Mouse (Mus musculus): ENCODE measurements around the gene Ube2g2. TPM values are rescaled to one million over a fixed set of nuclear protein-coding genes. Genes with fewer than 3 reads are reported as not detected.
A peak's percentile ranks its signal among the peaks of the same experiment; 100 is the strongest.

The Ube2g2 gene
- total and polyA plus RNA-seq, 3 experiments: 28.7 to 59.4 (median 40.8) TPM

GRCm38 (mm10) chr10:77623639-77624400 is 1.7 kb downstream of the Ube2g2 start:
- dilution Hi-C loops (cut with MboI; ENCODE audit: extremely low pct_ligation_motif_present, extremely low pct_unique_long_range_greater_than_20kb, low sequenced_read_pairs) (no loop called here), in situ Hi-C loops (cut with MboI; ENCODE audit: low pct_ligation_motif_present, low pct_unique_long_range_greater_than_20kb, low sequenced_read_pairs) (loop anchor here (10.0 kb wide), 1 partner anchor 109 kb away; the partner anchor contains the start of gene Fam207a)
- Histone ChIP-seq H3K9me3 (replicated peaks; ENCODE audit: low read length) (no peaks in the 10 kb centered on the region), H3K4me3 (replicated peaks in 1 of 3; ENCODE audit: low read depth in 2 of 3, low read length in 2 of 3, poor library complexity in 1 of 3) (peak overlapping the region; percentile 75 to 99 (median 97)), H3K27me3 (replicated peaks) (no peaks in the 10 kb centered on the region), H3K4me2 (ENCODE audit: insufficient read depth, low read depth, poor library complexity, severe bottlenecking) (peak overlapping the region; percentile 94; the same call in 1 of the 2 replicates), H3K36me3 (replicated peaks in 1 of 2; ENCODE audit: control insufficient read depth in 1 of 2, insufficient read depth in 1 of 2, low read length in 1 of 2) (peaks cover 15 to 48% of the 10 kb centered on the region in 2 experiments), H3K27ac (ENCODE audit: insufficient read depth, low read depth) (no peak overlapping the region; the same call in 1 of the 2 replicates), H3K79me2 (replicated peaks; ENCODE audit: control insufficient read depth, extremely low read depth, insufficient read depth, poor library complexity, severe bottlenecking) (peaks cover 59% of the 10 kb centered on the region), H3K9ac (ENCODE audit: insufficient read depth, low read depth) (peak overlapping the region; percentile 98), H3K4me1 (ENCODE audit: control insufficient read depth in 1 of 2, insufficient read depth in 2 of 2) (peaks cover 12 to 53% of the 10 kb centered on the region in 2 experiments)
- DNase-seq (ENCODE audit: extremely low read depth): peak; percentile 49
- TF ChIP-seq JUN (IDR thresholded peaks at IDR 0.05; ENCODE audit: insufficient read depth, low read depth, low read length) (no peak), USF1 (IDR thresholded peaks at IDR 0.05; ENCODE audit: low read depth, low read length) (no peak), NRF1 (IDR thresholded peaks at IDR 0.05; ENCODE audit: low read depth, low read length) (no peak), ETS1 (conservative IDR thresholded peaks at IDR 0.05; ENCODE audit: low read depth, low read length) (peak; percentile 43; the same call in 1 of the 2 replicates), JUND (conservative IDR thresholded peaks at IDR 0.05; ENCODE audit: low read depth, low read length) (no peak), SIN3A (IDR thresholded peaks at IDR 0.05; ENCODE audit: low read length) (peak; percentile 10; the same call in 1 of the 2 replicates), UBTF (IDR thresholded peaks at IDR 0.05; ENCODE audit: low read depth, low read length) (no peak)

- in situ Hi-C loops (cut with MboI; ENCODE audit: low pct_ligation_motif_present, low pct_unique_long_range_greater_than_20kb, low sequenced_read_pairs) (loop anchor here (10.0 kb wide), 1 partner anchor 110 kb away; the partner anchor contains the start of gene Fam207a), dilution Hi-C loops (cut with MboI; ENCODE audit: extremely low pct_ligation_motif_present, extremely low pct_unique_long_range_greater_than_20kb, low sequenced_read_pairs) (no loop called here)
- peaks cover 67% of the 10 kb centered on the region for H3K79me2 ChIP-seq (replicated peaks; ENCODE audit: control insufficient read depth, extremely low read depth, insufficient read depth, poor library complexity, severe bottlenecking)
- H3K9ac ChIP-seq (ENCODE audit: insufficient read depth, low read depth): no peak overlapping the region
- peaks cover 12 to 60% of the 10 kb centered on the region in 2 experiments for H3K4me1 ChIP-seq (ENCODE audit: control insufficient read depth in 1 of 2, insufficient read depth in 2 of 2)
- no peaks in the 10 kb centered on the region for H3K9me3 ChIP-seq (replicated peaks; ENCODE audit: low read length)
- H3K4me3 ChIP-seq (replicated peaks in 1 of 3; ENCODE audit: low read depth in 2 of 3, low read length in 2 of 3, poor library complexity in 1 of 3): no peak overlapping the region
- no peak for DNase-seq (ENCODE audit: extremely low read depth)
- H3K27me3 ChIP-seq (replicated peaks): no peaks in the 10 kb centered on the region
- TF ChIP-seq IRF4 (IDR thresholded peaks at IDR 0.05; ENCODE audit: low read depth, low read length) (no peak), SMC3 (IDR thresholded peaks at IDR 0.05; ENCODE audit: low read depth, low read length) (no peak), SIN3A (IDR thresholded peaks at IDR 0.05; ENCODE audit: low read length) (no peak), E2F4 (IDR thresholded peaks at IDR 0.05; ENCODE audit: insufficient replicate concordance, low read depth, low read length) (no peak), MAZ (IDR thresholded peaks at IDR 0.05; ENCODE audit: low read depth, low read length) (no peak), MAX (IDR thresholded peaks at IDR 0.05; ENCODE audit: low read length) (no peak), KAT2A (IDR thresholded peaks at IDR 0.05; ENCODE audit: insufficient replicate concordance, low read length) (no peak), TCF12 (IDR thresholded peaks at IDR 0.05; ENCODE audit: low read depth, low read length) (no peak), MYC (IDR thresholded peaks at IDR 0.05; ENCODE audit: low read depth, low read length) (no peak), CTCF (conservative IDR thresholded peaks at IDR 0.05 in 1 of 2, IDR thresholded peaks at IDR 0.05 in 1 of 2; ENCODE audit: low read depth in 2 of 2, low read length in 2 of 2) (no peak)
- H3K27ac ChIP-seq (ENCODE audit: insufficient read depth, low read depth): peak overlapping the region; percentile 29
- peaks cover 18 to 50% of the 10 kb centered on the region in 2 experiments for H3K36me3 ChIP-seq (replicated peaks in 1 of 2; ENCODE audit: control insufficient read depth in 1 of 2, insufficient read depth in 1 of 2, low read length in 1 of 2)
- no peak overlapping the region for H3K4me2 ChIP-seq (ENCODE audit: insufficient read depth, low read depth, poor library complexity, severe bottlenecking)
Observed at GRCm38 (mm10) chr10:77624570-77624995, 2.5 kb downstream of the Ube2g2 start.

Measured in CH12.LX (cell line).